In genomic region chr8:79078556-79079195, GRCm38 (mm10) we compare ENCODE assay signal across 12 mouse cellular contexts. TPM values are rescaled to one million over a fixed set of nuclear protein-coding genes. Genes with fewer than 3 reads are reported as not detected.
A peak's percentile ranks its signal among the peaks of the same experiment; 100 is the strongest.
DNase-seq lines count a peak whose midpoint lies in the region; ATAC-seq and TF ChIP-seq lines count a peak whose summit lies in the region.
"Had no signal": no experiment of that assay in that cellular context is flagged by ENCODE, and none has a peak within 500 bp of the region (broad histone marks: within the 10 kb centered on the region; RNA-seq: fewer than 3 reads in every experiment).

No protein-coding gene starts in this region.

- DNase-seq in ES-CJ7 (ENCODE audit: low read depth, low spot score) = peak; percentile 22
- no peak for DNase-seq in embryonic facial prominence, embryonic 10.5 days (ENCODE audit: low spot score)
- peak; percentile 38 for DNase-seq in midbrain, postnatal 0 days (ENCODE audit: low spot score)
- no peak for DNase-seq in thymus, postnatal 36 days
- no peak for DNase-seq in frontal cortex, postnatal 25 days (ENCODE audit: low spot score in 2 of 2)
- no peak for DNase-seq in urinary bladder, postnatal 14 days (ENCODE audit: low spot score)
- DNase-seq: heart, postnatal 14 days; liver had no signal

- H3K9ac ChIP-seq in hindbrain, embryonic 16.5 days (ENCODE audit: low read depth, low read length) = peak overlapping the region; percentile 28; the same call in 1 of the 2 replicates
- peak overlapping the region; percentile 5; the same call in 1 of the 2 replicates for H3K9ac ChIP-seq in midbrain, postnatal 0 days (replicated peaks; ENCODE audit: low read length, poor library complexity, severe bottlenecking)
- H3K9ac ChIP-seq: embryonic facial prominence, embryonic 13.5 days had no signal

- peaks cover 27% of the 10 kb centered on the region for H3K4me1 ChIP-seq in embryonic facial prominence, embryonic 10.5 days
- peaks cover 31% of the 10 kb centered on the region for H3K4me1 ChIP-seq in hindbrain, embryonic 16.5 days (ENCODE audit: control insufficient read depth, insufficient read depth, low read depth, low read length)
- peaks cover 21% of the 10 kb centered on the region for H3K4me1 ChIP-seq in midbrain, postnatal 0 days (ENCODE audit: insufficient read depth, low read length)

- H3K4me3 ChIP-seq in embryonic facial prominence, embryonic 10.5 days = no peak overlapping the region
- no peak overlapping the region for H3K4me3 ChIP-seq in hindbrain, embryonic 16.5 days (ENCODE audit: low read length)
- H3K4me3 ChIP-seq in midbrain, postnatal 0 days (ENCODE audit: low read depth, low read length) = no peak overlapping the region
- H3K4me3 ChIP-seq: embryonic facial prominence, embryonic 13.5 days had no signal

- WGBS in embryonic facial prominence, embryonic 10.5 days = 27% methylated on average over 11 of the region's 11 CpGs
- 8% methylated on average over 11 of the region's 11 CpGs for WGBS in hindbrain, embryonic 16.5 days
- WGBS in midbrain, postnatal 0 days = 6% methylated on average over 11 of the region's 11 CpGs

- H3K27ac ChIP-seq in embryonic facial prominence, embryonic 10.5 days (replicated peaks) = 0 out of 2 replicates have a peak overlapping the region, but pooled peaks have one; percentile 35
- H3K27ac ChIP-seq in hindbrain, embryonic 16.5 days (ENCODE audit: low read depth, low read length) = peak overlapping the region; percentile 58
- peak overlapping the region; percentile 78 for H3K27ac ChIP-seq in midbrain, postnatal 0 days (ENCODE audit: low read depth, low read length)
- H3K27ac ChIP-seq: embryonic facial prominence, embryonic 13.5 days; macrophage had no signal

- H3K27me3 ChIP-seq in embryonic facial prominence, embryonic 10.5 days (replicated peaks; ENCODE audit: low read depth, poor library complexity, severe bottlenecking) = no peaks in the 10 kb centered on the region
- H3K27me3 ChIP-seq in hindbrain, embryonic 16.5 days (replicated peaks; ENCODE audit: control insufficient read depth, insufficient read depth, low read length) = no peaks in the 10 kb centered on the region
- no peaks in the 10 kb centered on the region for H3K27me3 ChIP-seq in midbrain, postnatal 0 days (ENCODE audit: insufficient read depth, low read length)
- H3K27me3 ChIP-seq: embryonic facial prominence, embryonic 13.5 days had no signal

- TF ChIP-seq CTCF in midbrain, postnatal 0 days (IDR thresholded peaks at IDR 0.05) = no peak

- peak; percentile 66 for ATAC-seq in hindbrain, embryonic 16.5 days
- peak; percentile 61 for ATAC-seq in midbrain, postnatal 0 days (ENCODE audit: low FRiP score)
- ATAC-seq: activated CD4-positive, CD25-positive, alpha-beta regulatory T cell, adult 4 months had no signal

- H3K36me3 ChIP-seq in embryonic facial prominence, embryonic 10.5 days (replicated peaks) = peaks cover 96% of the 10 kb centered on the region
- no peaks in the 10 kb centered on the region for H3K36me3 ChIP-seq in hindbrain, embryonic 16.5 days (ENCODE audit: control insufficient read depth, insufficient read depth, low read length)
- H3K36me3 ChIP-seq in midbrain, postnatal 0 days (ENCODE audit: insufficient read depth, low read length) = peaks cover 5% of the 10 kb centered on the region; the same call in 1 of the 2 replicates

- no peak overlapping the region; the same call in 1 of the 2 replicates for H3K4me2 ChIP-seq in hindbrain, embryonic 16.5 days (ENCODE audit: low read length)
- H3K4me2 ChIP-seq in midbrain, postnatal 0 days (ENCODE audit: low read depth, low read length, poor library complexity, severe bottlenecking) = peak overlapping the region; percentile 18
- H3K4me2 ChIP-seq: embryonic facial prominence, embryonic 13.5 days had no signal

- H3K9me3 ChIP-seq in embryonic facial prominence, embryonic 10.5 days = no peaks in the 10 kb centered on the region
- no peaks in the 10 kb centered on the region for H3K9me3 ChIP-seq in hindbrain, embryonic 16.5 days (ENCODE audit: control insufficient read depth, low read length)
- no peaks in the 10 kb centered on the region for H3K9me3 ChIP-seq in midbrain, postnatal 0 days (ENCODE audit: low read length)
- H3K9me3 ChIP-seq: embryonic facial prominence, embryonic 13.5 days had no signal

RNA-seq across cellular contexts. Expression of gene Zfp827, which starts 50.4 kb away (rescaled TPM):
- polyA plus RNA-seq in embryonic facial prominence, embryonic 10.5 days (2016; fragmentation: Nextera tagmentation; extraction: Ambion mirVana) = 6.5 and 8.2 TPM in 2 replicates
- 9.2 and 10.1 TPM in 2 replicates for polyA plus RNA-seq in hindbrain, embryonic 16.5 days (2015; fragmentation: Nextera tagmentation; extraction: Ambion mirVana)
- total RNA-seq in midbrain, postnatal 0 days (2014; rRNA removed) = 37.0 and 37.5 TPM in 2 replicates
- 7.4 and 8.8 TPM in 2 replicates for polyA plus RNA-seq in midbrain, postnatal 0 days (2015; fragmentation: Nextera tagmentation; extraction: Ambion mirVana)

Comparison
In these comparisons a context has a peak if more than half of its experiments do, and no peak if none do; other contexts are left out.
1. DNase-seq: peak in ES-CJ7 (single experiment) and midbrain, postnatal 0 days (single experiment); none in embryonic facial prominence, embryonic 10.5 days (single experiment), thymus, postnatal 36 days (0 of 2), frontal cortex, postnatal 25 days (0 of 2) and urinary bladder, postnatal 14 days (single experiment).
2. Peak in every context shown above with its lines, with median percentiles within 50 percentile points of each other: H3K27ac ChIP-seq.